Mouse (Mus musculus): ENCODE measurements around the gene Qtrt1. TPM values are rescaled to one million over a fixed set of nuclear protein-coding genes. Genes with fewer than 3 reads are reported as not detected.

Qtrt1 gene
- polyA plus RNA-seq, 1 experiment from 2014 or later = 60.2 TPM

DNA sequence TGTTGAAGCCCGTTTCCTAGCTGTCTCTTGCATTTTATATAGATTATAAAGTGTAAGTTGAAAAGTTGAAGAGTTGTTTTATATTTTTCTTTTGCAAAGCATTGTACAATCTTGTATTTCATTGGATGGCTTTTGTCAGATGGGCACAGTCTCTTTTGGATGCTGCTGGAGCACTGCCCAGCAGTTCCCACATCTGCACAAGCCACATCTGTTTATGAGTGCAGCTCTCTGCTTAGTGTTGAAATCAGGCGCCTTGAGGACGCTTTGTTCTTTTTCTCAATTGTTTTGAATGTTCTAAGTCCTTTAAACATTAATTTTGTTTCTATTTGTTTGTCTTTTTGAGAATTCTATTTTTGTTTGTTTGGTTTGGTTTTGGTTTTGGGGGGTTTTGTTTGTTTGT is 26.6 kb downstream of the Qtrt1 start:
- no peaks in the 10 kb centered on the region for H3K36me3 ChIP-seq (ENCODE audit: control insufficient read depth, insufficient read depth, low read length)
- DNase-seq (ENCODE audit: low spot score) (no peak), ATAC-seq (replicated peaks; ENCODE audit: low FRiP score) (no peak)
- no peak overlapping the region for H3K4me3 ChIP-seq (ENCODE audit: low read depth, low read length)
- no peaks in the 10 kb centered on the region for H3K9me3 ChIP-seq (ENCODE audit: control insufficient read depth, low read length)
- no peak overlapping the region for H3K9ac ChIP-seq (ENCODE audit: low read depth, low read length)
- H3K27ac ChIP-seq (ENCODE audit: low read depth, low read length) = no peak overlapping the region
- peaks cover 34% of the 10 kb centered on the region for H3K4me1 ChIP-seq (replicated peaks; ENCODE audit: control insufficient read depth, insufficient read depth, low read length)
- H3K4me2 ChIP-seq = no peak overlapping the region
- WGBS = 68% methylated on average over 3 of the region's 3 CpGs
- H3K27me3 ChIP-seq (replicated peaks; ENCODE audit: control insufficient read depth, insufficient read depth, low read length) = no peaks in the 10 kb centered on the region

DNA sequence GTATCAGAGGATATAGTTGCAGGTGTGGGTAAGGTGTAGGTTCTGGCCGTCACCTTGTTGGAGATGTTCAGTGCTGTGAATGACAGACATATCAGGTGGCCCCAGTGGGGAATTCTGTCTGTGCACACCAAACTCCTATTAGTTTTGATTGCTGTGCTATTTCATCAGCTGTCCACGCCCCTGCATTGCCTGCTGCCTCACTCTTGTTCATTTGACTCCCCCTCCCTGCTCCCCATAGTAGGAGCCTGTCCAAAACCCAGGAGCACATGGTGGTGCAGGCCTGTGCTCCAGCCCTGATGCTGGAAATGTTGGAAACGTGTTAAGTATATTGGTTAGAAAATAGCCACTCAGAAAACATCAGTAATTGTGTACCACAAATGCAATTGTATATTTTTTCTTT is 27.8 kb downstream of the Qtrt1 start:
- ATAC-seq (replicated peaks; ENCODE audit: low FRiP score) (peak; percentile 51), DNase-seq (ENCODE audit: low spot score) (no peak)
- no peaks in the 10 kb centered on the region for H3K9me3 ChIP-seq (ENCODE audit: control insufficient read depth, low read length)
- H3K9ac ChIP-seq (ENCODE audit: low read depth, low read length) = no peak overlapping the region
- H3K27me3 ChIP-seq (replicated peaks; ENCODE audit: control insufficient read depth, insufficient read depth, low read length) = no peaks in the 10 kb centered on the region
- H3K4me2 ChIP-seq = no peak overlapping the region
- H3K4me1 ChIP-seq (replicated peaks; ENCODE audit: control insufficient read depth, insufficient read depth, low read length) = peaks cover 34% of the 10 kb centered on the region
- 79% methylated on average over 3 of the region's 3 CpGs for WGBS
- H3K27ac ChIP-seq (ENCODE audit: low read depth, low read length) = no peak overlapping the region
- H3K36me3 ChIP-seq (ENCODE audit: control insufficient read depth, insufficient read depth, low read length) = no peaks in the 10 kb centered on the region
- no peak overlapping the region for H3K4me3 ChIP-seq (ENCODE audit: low read depth, low read length)

DNA sequence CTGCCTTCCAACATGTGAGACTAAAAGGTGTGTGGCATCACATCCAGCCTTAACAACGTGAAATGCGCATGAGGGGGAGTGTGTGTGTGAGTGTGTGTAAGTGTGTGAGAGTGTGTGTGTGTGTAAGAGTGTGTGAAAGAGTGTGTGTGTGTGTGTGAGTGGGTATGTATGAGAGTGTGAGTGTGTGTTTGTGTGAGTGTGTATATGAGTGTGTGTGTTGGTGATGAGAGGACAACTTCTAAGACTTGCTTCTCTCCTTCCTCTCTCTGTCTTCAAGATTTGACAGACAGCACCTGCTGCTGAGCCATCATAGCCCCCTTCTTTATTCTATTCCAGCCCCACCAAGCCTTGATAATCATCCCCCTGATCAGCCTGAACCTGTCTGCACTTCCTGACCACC is 28.3 kb downstream of the Qtrt1 start:
- H3K4me1 ChIP-seq (replicated peaks; ENCODE audit: control insufficient read depth, insufficient read depth, low read length) = peaks cover 34% of the 10 kb centered on the region
- H3K4me3 ChIP-seq (ENCODE audit: low read depth, low read length) = no peak overlapping the region
- no peak overlapping the region for H3K4me2 ChIP-seq
- H3K36me3 ChIP-seq (ENCODE audit: control insufficient read depth, insufficient read depth, low read length) = no peaks in the 10 kb centered on the region
- ATAC-seq (replicated peaks; ENCODE audit: low FRiP score) (no peak), DNase-seq (ENCODE audit: low spot score) (no peak)
- H3K27ac ChIP-seq (ENCODE audit: low read depth, low read length) = no peak overlapping the region
- no peaks in the 10 kb centered on the region for H3K27me3 ChIP-seq (replicated peaks; ENCODE audit: control insufficient read depth, insufficient read depth, low read length)
- no peaks in the 10 kb centered on the region for H3K9me3 ChIP-seq (ENCODE audit: control insufficient read depth, low read length)
- no peak overlapping the region for H3K9ac ChIP-seq (ENCODE audit: low read depth, low read length)
- WGBS = 89% methylated on average over 2 of the region's 2 CpGs

DNA sequence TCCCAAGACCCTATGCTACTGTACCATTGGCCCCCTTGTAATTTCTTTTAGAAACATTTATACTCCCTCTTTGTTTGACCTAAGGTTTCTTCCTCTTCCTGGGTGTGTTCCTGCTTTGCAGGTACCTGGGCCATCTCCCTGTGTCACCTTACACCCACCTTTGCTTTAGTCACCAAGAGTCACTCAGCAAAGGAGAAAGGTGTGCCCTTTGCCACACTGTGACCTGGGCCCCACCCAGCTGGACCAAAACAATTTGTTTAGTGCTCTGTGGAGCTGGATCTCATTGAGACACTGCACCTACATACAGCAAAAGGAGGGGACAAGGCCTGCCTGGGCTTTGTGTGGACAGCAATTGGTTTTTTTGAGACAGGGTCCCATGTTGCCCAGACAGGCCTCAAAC is 28.8 kb downstream of the Qtrt1 start:
- H3K9ac ChIP-seq (ENCODE audit: low read depth, low read length) = no peak overlapping the region
- no peak for DNase-seq (ENCODE audit: low spot score)
- peaks cover 2% of the 10 kb centered on the region; the same call in 1 of the 2 replicates for H3K36me3 ChIP-seq (ENCODE audit: control insufficient read depth, insufficient read depth, low read length)
- no peak overlapping the region for H3K4me2 ChIP-seq
- no peak for ATAC-seq (replicated peaks; ENCODE audit: low FRiP score)
- H3K9me3 ChIP-seq (ENCODE audit: control insufficient read depth, low read length) = no peaks in the 10 kb centered on the region
- H3K4me1 ChIP-seq (replicated peaks; ENCODE audit: control insufficient read depth, insufficient read depth, low read length) = peaks cover 33% of the 10 kb centered on the region
- H3K27ac ChIP-seq (ENCODE audit: low read depth, low read length) = no peak overlapping the region
- no peak overlapping the region for H3K4me3 ChIP-seq (ENCODE audit: low read depth, low read length)
- H3K27me3 ChIP-seq (replicated peaks; ENCODE audit: control insufficient read depth, insufficient read depth, low read length) = no peaks in the 10 kb centered on the region

DNA sequence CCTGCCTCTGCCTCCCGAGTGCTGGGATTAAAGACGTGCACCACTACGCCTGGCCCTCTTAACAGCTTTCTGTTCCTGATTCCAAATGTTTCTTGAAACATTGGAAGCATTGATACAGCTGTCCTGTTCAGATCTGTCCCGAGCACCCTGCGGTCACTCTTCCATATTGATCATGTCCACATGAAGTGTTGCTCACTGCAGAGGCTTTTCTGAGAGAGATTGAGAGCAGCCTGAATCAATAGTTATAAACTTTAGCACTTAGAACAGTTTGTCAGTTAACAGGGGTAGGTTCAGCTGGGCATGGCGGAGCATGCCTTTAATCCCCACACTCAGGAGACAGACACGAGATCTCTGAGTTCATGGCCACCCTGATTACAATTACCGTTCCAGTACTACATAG is 32.2 kb downstream of the Qtrt1 start:
- no peaks in the 10 kb centered on the region for H3K27me3 ChIP-seq (replicated peaks; ENCODE audit: control insufficient read depth, insufficient read depth, low read length)
- no peak overlapping the region for H3K4me2 ChIP-seq
- H3K27ac ChIP-seq (ENCODE audit: low read depth, low read length) = no peak overlapping the region
- DNase-seq (ENCODE audit: low spot score) (no peak), ATAC-seq (replicated peaks; ENCODE audit: low FRiP score) (no peak)
- H3K9ac ChIP-seq (ENCODE audit: low read depth, low read length) = no peak overlapping the region
- H3K36me3 ChIP-seq (ENCODE audit: control insufficient read depth, insufficient read depth, low read length) = peaks cover 2% of the 10 kb centered on the region; the same call in 1 of the 2 replicates
- H3K9me3 ChIP-seq (ENCODE audit: control insufficient read depth, low read length) = no peaks in the 10 kb centered on the region
- H3K4me3 ChIP-seq (ENCODE audit: low read depth, low read length) = no peak overlapping the region
- peaks cover 8% of the 10 kb centered on the region for H3K4me1 ChIP-seq (replicated peaks; ENCODE audit: control insufficient read depth, insufficient read depth, low read length)
- 92% methylated on average over 8 of the region's 8 CpGs for WGBS

DNA sequence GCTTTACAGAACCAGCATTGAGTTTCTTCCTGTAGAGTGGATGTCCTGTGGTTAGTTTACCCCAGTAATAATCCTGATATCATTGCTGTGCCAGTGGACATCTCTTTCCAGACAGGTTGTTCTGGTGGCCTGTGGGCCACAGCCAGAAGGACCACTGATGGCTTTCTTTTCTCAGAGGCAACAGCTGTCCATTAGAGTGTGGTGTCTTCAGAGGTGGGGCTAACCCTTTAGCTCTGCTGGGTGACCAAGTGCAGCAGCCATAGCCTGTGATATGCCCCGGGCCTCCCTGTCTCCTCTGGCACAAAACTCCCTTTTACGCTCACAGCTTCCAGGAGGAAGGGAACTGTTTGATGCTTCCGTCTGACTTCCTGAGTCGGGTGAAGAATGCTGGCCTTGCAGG is 32.9 kb downstream of the Qtrt1 start:
- DNase-seq (ENCODE audit: low spot score) (no peak), ATAC-seq (replicated peaks; ENCODE audit: low FRiP score) (no peak)
- H3K4me1 ChIP-seq (replicated peaks; ENCODE audit: control insufficient read depth, insufficient read depth, low read length) = peaks cover 9% of the 10 kb centered on the region
- H3K36me3 ChIP-seq (ENCODE audit: control insufficient read depth, insufficient read depth, low read length) = peaks cover 2% of the 10 kb centered on the region; the same call in 1 of the 2 replicates
- H3K27me3 ChIP-seq (replicated peaks; ENCODE audit: control insufficient read depth, insufficient read depth, low read length) = no peaks in the 10 kb centered on the region
- H3K4me2 ChIP-seq = no peak overlapping the region
- no peak overlapping the region for H3K9ac ChIP-seq (ENCODE audit: low read depth, low read length)
- WGBS = 71% methylated on average over 4 of the region's 4 CpGs
- H3K9me3 ChIP-seq (ENCODE audit: control insufficient read depth, low read length) = no peaks in the 10 kb centered on the region
- no peak overlapping the region for H3K4me3 ChIP-seq (ENCODE audit: low read depth, low read length)
- no peak overlapping the region for H3K27ac ChIP-seq (ENCODE audit: low read depth, low read length)

DNA sequence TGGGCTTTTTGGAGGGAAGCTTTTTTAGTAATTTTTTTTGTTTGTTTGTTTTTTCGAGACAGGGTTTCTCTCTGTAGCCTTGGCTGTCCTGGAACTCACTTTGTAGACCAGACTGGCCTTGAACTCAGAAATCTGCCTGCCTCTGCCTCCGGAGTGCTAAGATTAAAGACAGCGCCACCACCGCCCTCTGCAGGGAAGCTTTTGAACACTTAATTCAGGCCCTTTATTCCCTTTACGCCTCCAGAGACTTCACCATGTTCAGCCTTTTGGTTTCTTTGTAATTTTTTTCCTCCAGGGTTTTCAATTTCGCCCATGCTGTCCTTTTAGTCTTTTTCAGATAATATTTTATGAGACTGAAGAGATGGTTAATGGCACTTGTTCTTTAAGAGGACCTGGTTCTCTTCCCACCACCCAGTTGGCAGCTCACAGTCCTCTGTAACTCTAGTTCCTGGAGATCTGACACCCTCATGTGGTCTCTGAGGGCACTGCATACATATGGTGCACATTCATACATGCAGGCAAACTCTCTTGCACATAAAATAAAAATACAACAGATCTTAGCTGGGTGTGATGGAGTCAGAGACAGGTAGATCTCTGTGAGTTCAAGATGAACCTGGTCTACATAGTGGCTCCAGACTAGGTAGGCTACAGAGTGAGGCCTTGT is 33.6 kb downstream of the Qtrt1 start:
- no peak for ATAC-seq (replicated peaks; ENCODE audit: low FRiP score)
- Histone ChIP-seq H3K4me2 (no peak overlapping the region), H3K9ac (ENCODE audit: low read depth, low read length) (no peak overlapping the region), H3K4me1 (replicated peaks; ENCODE audit: control insufficient read depth, insufficient read depth, low read length) (peaks cover 15% of the 10 kb centered on the region), H3K27ac (ENCODE audit: low read depth, low read length) (no peak overlapping the region), H3K4me3 (ENCODE audit: low read depth, low read length) (no peak overlapping the region), H3K9me3 (ENCODE audit: control insufficient read depth, low read length) (no peaks in the 10 kb centered on the region), H3K36me3 (ENCODE audit: control insufficient read depth, insufficient read depth, low read length) (peaks cover 2% of the 10 kb centered on the region; the same call in 1 of the 2 replicates), H3K27me3 (replicated peaks; ENCODE audit: control insufficient read depth, insufficient read depth, low read length) (no peaks in the 10 kb centered on the region)
- 92% methylated on average over 6 of the region's 6 CpGs for WGBS
- no peak for DNase-seq (ENCODE audit: low spot score)

DNA sequence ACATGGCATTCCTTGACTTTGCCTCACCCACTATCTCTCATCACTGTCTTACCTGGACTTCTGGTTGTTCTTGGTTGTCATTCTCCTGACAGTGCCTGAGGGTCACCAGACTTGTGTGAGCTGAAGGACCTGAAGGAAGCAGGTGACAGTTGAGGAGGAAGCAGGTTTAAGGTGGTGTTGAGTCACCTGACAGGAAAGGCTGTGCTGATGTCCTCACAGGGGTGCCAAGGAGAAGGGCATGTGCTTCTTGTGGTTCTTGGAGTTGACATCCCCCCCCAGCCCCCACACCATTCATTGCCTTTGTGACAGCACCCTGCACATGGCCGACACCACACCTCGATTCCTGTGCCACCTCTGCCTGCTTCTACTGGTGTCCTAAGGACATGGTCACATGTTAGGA is 36.1 kb downstream of the Qtrt1 start:
- WGBS = 90% methylated on average over 2 of the region's 2 CpGs
- no peak overlapping the region for H3K4me3 ChIP-seq (ENCODE audit: low read depth, low read length)
- no peak overlapping the region for H3K9ac ChIP-seq (ENCODE audit: low read depth, low read length)
- no peaks in the 10 kb centered on the region for H3K9me3 ChIP-seq (ENCODE audit: control insufficient read depth, low read length)
- peaks cover 37% of the 10 kb centered on the region for H3K4me1 ChIP-seq (replicated peaks; ENCODE audit: control insufficient read depth, insufficient read depth, low read length)
- no peak overlapping the region for H3K4me2 ChIP-seq
- no peaks in the 10 kb centered on the region for H3K27me3 ChIP-seq (replicated peaks; ENCODE audit: control insufficient read depth, insufficient read depth, low read length)
- ATAC-seq (replicated peaks; ENCODE audit: low FRiP score) = no peak
- H3K36me3 ChIP-seq (ENCODE audit: control insufficient read depth, insufficient read depth, low read length) = peaks cover 2% of the 10 kb centered on the region; the same call in 1 of the 2 replicates
- no peak for DNase-seq (ENCODE audit: low spot score)
- H3K27ac ChIP-seq (ENCODE audit: low read depth, low read length) = no peak overlapping the region

DNA sequence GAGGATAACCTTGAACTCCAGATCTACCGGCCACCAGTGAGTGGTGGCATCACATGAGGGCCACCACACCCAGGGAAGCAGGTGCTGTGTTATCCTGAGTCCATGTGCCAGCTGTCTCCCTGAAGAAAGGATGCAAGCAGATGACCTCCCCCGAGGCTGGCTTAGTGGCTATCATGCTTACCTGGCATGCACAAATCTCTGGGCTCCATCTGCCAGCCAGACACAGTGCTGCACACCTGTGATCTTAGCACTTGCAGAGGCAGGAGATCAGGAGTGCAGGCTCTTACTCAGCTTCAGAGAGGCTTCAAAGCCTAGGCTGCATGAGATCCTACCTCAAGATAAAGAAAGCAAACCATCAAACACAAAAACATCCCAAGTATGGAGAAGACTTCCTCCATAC is 38.1 kb downstream of the Qtrt1 start:
- H3K9ac ChIP-seq (ENCODE audit: low read depth, low read length) = no peak overlapping the region
- ATAC-seq (replicated peaks; ENCODE audit: low FRiP score) = no peak
- no peaks in the 10 kb centered on the region for H3K9me3 ChIP-seq (ENCODE audit: control insufficient read depth, low read length)
- no peak overlapping the region for H3K4me3 ChIP-seq (ENCODE audit: low read depth, low read length)
- H3K4me2 ChIP-seq = no peak overlapping the region
- 72% methylated on average over 2 of the region's 2 CpGs for WGBS
- no peak overlapping the region for H3K27ac ChIP-seq (ENCODE audit: low read depth, low read length)
- peaks cover 44% of the 10 kb centered on the region for H3K4me1 ChIP-seq (replicated peaks; ENCODE audit: control insufficient read depth, insufficient read depth, low read length)
- no peak for DNase-seq (ENCODE audit: low spot score)
- H3K36me3 ChIP-seq (ENCODE audit: control insufficient read depth, insufficient read depth, low read length) = peaks cover 2% of the 10 kb centered on the region; the same call in 1 of the 2 replicates
- H3K27me3 ChIP-seq (replicated peaks; ENCODE audit: control insufficient read depth, insufficient read depth, low read length) = no peaks in the 10 kb centered on the region

Measured in liver, embryonic 11.5 days (tissue).